Mouse (Mus musculus) small intestine, adult 2 months (tissue): ENCODE data around the gene Abat. TPM values are rescaled to one million over a fixed set of nuclear protein-coding genes. Genes with fewer than 3 reads are reported as not detected.

Source experiments
- H3K27ac ChIP-seq: fragments of 200-500 bp; 2 replicates; pipeline ENCODE4 v1.5.1; 2012; ENCODE audit warnings: low read depth, low read length, control low read depth, inconsistent platforms; ENCODE audit not compliant: insufficient read depth
- H3K27me3 ChIP-seq: fragments of 200-500 bp; 2 replicates; pipeline ENCODE4 v1.6.1; 2012; ENCODE audit warnings: mild to moderate bottlenecking, moderate library complexity, low read length, inconsistent platforms; ENCODE audit not compliant: control insufficient read depth, insufficient read depth
- H3K36me3 ChIP-seq: fragments of 200-500 bp; 2 replicates; pipeline ENCODE4 v1.6.1; 2012; ENCODE audit warnings: mild to moderate bottlenecking, low read length, control low read depth, inconsistent platforms; ENCODE audit not compliant: control insufficient read depth, insufficient read depth
- H3K4me1 ChIP-seq: fragments of 200-500 bp; 2 replicates; pipeline ENCODE4 v1.6.1; 2012; ENCODE audit warnings: low read length, inconsistent platforms, mixed read lengths; ENCODE audit not compliant: control insufficient read depth, insufficient read depth, insufficient read length
- H3K4me3 ChIP-seq: fragments of 200-500 bp; 2 replicates; pipeline ENCODE4 v1.5.1; 2012; ENCODE audit warnings: low read depth, mild to moderate bottlenecking, control low read depth, inconsistent platforms, low read length, moderate library complexity
- CTCF ChIP-seq: fragments of 200-500 bp; IDR thresholded peaks from 2 replicates; pipeline ENCODE4 v1.5.1; 2012; ENCODE audit warnings: low read depth, mild to moderate bottlenecking, control low read depth, inconsistent platforms, low read length, moderate library complexity, mixed read lengths; ENCODE audit not compliant: insufficient replicate concordance, insufficient read length; ENCODE audit errors: extremely low read depth
- POLR2A ChIP-seq: fragments of 200-500 bp; IDR thresholded peaks from 2 replicates; pipeline ENCODE4 v1.6.1; 2012; ENCODE audit warnings: low read depth, mild to moderate bottlenecking, control low read depth, inconsistent platforms, low read length, moderate library complexity
- WGBS: fragments of 180-500 bp; shearing (Covaris S2); methylation state at CpG from one replicate; pipeline ENCODE4 v1.1.7; 2018; 5-methylcytosine and 5-hydroxymethylcytosine counted together
- polyA plus RNA-seq: library from polyadenylated mRNA; depleted of rRNA; stranded (reverse); fragments of >200 nt; gene quantifications from 2 replicates; pipeline ENCODE4 v1.2.3, GENCODE M21; 2012; rRNA removed

Abat gene
- polyA plus RNA-seq, 1 experiment = 22.0 TPM

DNA sequence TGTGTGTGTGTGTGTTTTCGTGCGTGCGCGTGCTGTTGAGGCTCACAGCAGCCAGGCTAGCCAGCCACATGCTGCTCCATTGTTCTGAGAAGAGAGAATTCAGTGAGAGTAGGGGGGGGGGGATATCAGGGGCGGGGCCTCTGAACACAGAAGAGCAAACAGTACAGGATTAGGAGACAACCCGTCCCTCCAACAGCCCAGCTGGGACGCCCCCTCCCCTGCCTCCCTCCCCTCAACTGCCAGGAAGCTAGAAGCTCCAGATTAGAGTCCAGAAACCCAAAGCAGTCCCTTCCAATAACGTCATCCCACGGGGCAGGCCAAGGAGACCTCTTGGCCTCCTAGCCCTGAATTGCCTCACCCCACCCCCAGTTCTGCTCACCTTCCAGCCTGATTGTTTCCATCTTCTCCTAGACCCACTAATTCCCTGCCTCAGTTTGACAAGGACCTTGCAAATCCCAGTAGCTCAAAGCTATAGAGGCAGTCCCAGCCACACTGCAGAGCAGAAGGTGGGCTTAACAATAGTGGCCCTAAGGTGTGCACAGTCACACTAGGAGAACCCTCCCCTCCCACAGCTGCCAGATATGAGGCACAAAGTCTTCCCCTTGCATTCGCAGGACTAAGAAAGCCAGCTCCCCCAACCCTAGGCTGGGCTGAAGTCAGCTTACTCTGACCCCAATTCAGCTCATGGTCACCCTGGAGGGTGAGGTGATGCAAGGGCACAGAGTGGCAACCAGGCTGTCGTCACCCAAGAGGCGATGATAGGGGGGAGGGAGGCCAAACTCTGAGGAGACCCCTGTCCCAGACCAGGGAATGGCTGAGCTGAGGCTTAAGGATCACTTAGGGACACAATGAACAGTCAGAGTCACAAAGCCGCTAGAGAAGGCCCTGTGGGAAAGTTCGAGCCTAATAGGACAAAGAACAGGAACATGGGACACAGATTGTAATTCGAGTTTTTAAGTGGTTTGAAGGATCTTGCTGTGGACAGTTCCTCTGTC, 157.1 kb downstream of the Abat start:
- Histone ChIP-seq H3K27me3 (no peaks in the 10 kb centered on the region), H3K27ac (no peak overlapping the region), H3K4me1 (peaks cover 24% of the 10 kb centered on the region), H3K4me3 (peak overlapping the region; percentile 24), H3K36me3 (no peaks in the 10 kb centered on the region)
- WGBS = 19% methylated on average over 15 of the region's 15 CpGs
- no peak for TF ChIP-seq CTCF
- no peak for TF ChIP-seq POLR2A

Other genes starting within 250 kb of the Abat start
- not detected in 2 replicates for gene Tmem114, start 88.3 kb upstream of the Abat start, polyA plus RNA-seq
- 5.6 and 10.3 TPM in 2 replicates for gene Mettl22, start 42.6 kb upstream of the Abat start, polyA plus RNA-seq
- 116 and 240 TPM in 2 replicates for gene Pmm2, start 124.2 kb downstream of the Abat start, polyA plus RNA-seq
- 6.2 and 8.6 TPM in 2 replicates for gene Tmem186, start 124.3 kb downstream of the Abat start, polyA plus RNA-seq
- gene Carhsp1, start 158.7 kb downstream of the Abat start, polyA plus RNA-seq = 31.8 and 61.6 TPM in 2 replicates
- gene Gm5767, start 167.3 kb downstream of the Abat start, polyA plus RNA-seq = 0.42 TPM in 1 of 2 replicates, not detected in the other